Mouse (Mus musculus) heart, embryonic 12.5 days (tissue): ENCODE results near the gene Plekhm3. TPM values are rescaled to one million over a fixed set of nuclear protein-coding genes. Genes with fewer than 3 reads are reported as not detected.

ENCODE experiments used
- ATAC-seq: fragments of 200-750 bp; cut with Nextera tagmentation; 2 replicates; pipeline ENCODE4 v1.8.0; 2017; ENCODE audit warnings: moderate TSS enrichment, moderate library complexity; ENCODE audit not compliant: insufficient number of reproducible peaks, low FRiP score
- H3K27ac ChIP-seq: fragments of 300-500 bp; sonication (generic); 2 replicates; pipeline ENCODE4 v1.5.1; 2016; ENCODE audit warnings: mild to moderate bottlenecking, moderate library complexity; ENCODE audit not compliant: poor library complexity, severe bottlenecking
- H3K27me3 ChIP-seq: fragments of 300-500 bp; sonication (generic); replicated peaks from 2 replicates; pipeline ENCODE4 v1.6.1; 2016; ENCODE audit warnings: mild to moderate bottlenecking, moderate library complexity
- H3K36me3 ChIP-seq: fragments of 300-500 bp; sonication (generic); 2 replicates; pipeline ENCODE4 v1.6.1; 2016; ENCODE audit warnings: mild to moderate bottlenecking, moderate library complexity
- H3K4me1 ChIP-seq: fragments of 300-500 bp; sonication (generic); replicated peaks from 2 replicates; pipeline ENCODE4 v1.6.1; 2016; ENCODE audit warnings: mild to moderate bottlenecking
- H3K4me2 ChIP-seq: fragments of 300-500 bp; sonication (generic); 2 replicates; pipeline ENCODE4 v1.6.1; 2016; ENCODE audit warnings: mild to moderate bottlenecking, moderate library complexity
- H3K4me3 ChIP-seq: fragments of 300-500 bp; sonication (generic); 2 replicates; pipeline ENCODE4 v1.5.1; 2016; ENCODE audit warnings: mild to moderate bottlenecking
- H3K9ac ChIP-seq: fragments of 300-500 bp; sonication (generic); 2 replicates; pipeline ENCODE4 v1.6.1; 2016; ENCODE audit warnings: mild to moderate bottlenecking, moderate library complexity
- H3K9me3 ChIP-seq: fragments of 300-500 bp; sonication (generic); replicated peaks from 2 replicates; pipeline ENCODE4 v1.6.1; 2016; ENCODE audit warnings: mild to moderate bottlenecking, moderate library complexity
- WGBS: fragments of 180-500 bp; shearing (Covaris S2); methylation state at CpG from one replicate; pipeline ENCODE4 v1.1.7; 2016; 5-methylcytosine and 5-hydroxymethylcytosine counted together
- polyA plus RNA-seq: library from polyadenylated mRNA; unstranded; fragments of >200 nt; fragmentation: Nextera tagmentation; extraction: Ambion mirVana; gene quantifications from 2 replicates; pipeline ENCODE4 v1.2.1, GENCODE M21; 2016

The Plekhm3 gene
- polyA plus RNA-seq, 1 experiment from 2014 or later: 7.1 TPM

DNA sequence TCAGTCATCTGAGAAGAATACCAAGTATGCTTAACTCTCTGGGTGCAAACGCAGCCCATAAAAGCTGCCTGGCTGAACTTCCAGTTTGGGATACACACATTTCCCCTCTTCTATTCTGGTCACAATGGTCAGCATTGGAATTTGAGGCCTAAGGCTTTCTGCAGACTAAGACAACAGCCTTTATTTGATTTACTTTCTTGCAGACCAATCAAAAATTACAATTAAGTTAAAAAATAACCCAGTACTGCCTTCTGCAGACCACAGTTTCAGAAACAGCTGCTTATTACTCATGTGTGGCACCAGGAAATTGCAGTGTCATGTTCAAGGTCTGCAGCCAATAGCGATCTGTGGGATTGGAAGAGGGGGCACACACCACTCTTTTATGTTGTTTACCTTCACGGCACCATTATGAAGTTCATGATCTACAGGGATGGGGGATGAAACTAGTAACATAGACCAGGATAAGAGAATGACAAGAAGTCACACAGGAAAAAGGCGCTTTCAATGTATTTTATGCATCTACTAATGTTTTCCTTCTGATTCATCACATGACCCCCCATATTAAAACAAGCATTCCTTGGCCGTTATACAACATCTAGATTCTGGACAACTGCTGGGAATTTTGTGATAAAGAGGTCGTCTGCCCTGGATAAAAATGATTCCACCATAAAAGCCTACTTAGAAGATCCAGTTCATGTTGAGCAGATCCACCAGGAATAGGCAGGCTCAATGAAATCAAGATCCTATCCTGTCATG, 130.1 kb downstream of the Plekhm3 start:
- H3K9ac ChIP-seq: no peak overlapping the region
- no peak for ATAC-seq
- 74% methylated on average over 6 of the region's 6 CpGs for WGBS

GRCm38 (mm10) chr1:64823564-64823963, 133.1 kb downstream of the Plekhm3 start:
- Histone ChIP-seq H3K27ac (no peak overlapping the region), H3K4me1 (0 out of 2 replicates have a peak, but pooled peaks cover 3% of the 10 kb centered on the region), H3K9ac (no peak overlapping the region), H3K4me3 (no peak overlapping the region), H3K9me3 (no peaks in the 10 kb centered on the region), H3K27me3 (no peaks in the 10 kb centered on the region), H3K36me3 (no peaks in the 10 kb centered on the region), H3K4me2 (no peak overlapping the region)
- 53% methylated on average over 6 of the region's 6 CpGs for WGBS
- no peak for ATAC-seq

More for the DNA sequence above, 130.1 kb downstream of the Plekhm3 start:
- Histone ChIP-seq H3K36me3 (no peaks in the 10 kb centered on the region), H3K4me2 (no peak overlapping the region), H3K4me1 (peaks cover 4% of the 10 kb centered on the region; the same call in 1 of the 2 replicates), H3K27ac (no peak overlapping the region), H3K27me3 (no peaks in the 10 kb centered on the region), H3K9me3 (no peaks in the 10 kb centered on the region), H3K4me3 (no peak overlapping the region)

- no peak for ATAC-seq
- 75% methylated on average over 5 of the region's 5 CpGs for WGBS
Measured at GRCm38 (mm10) chr1:64817709-64818108, 138.9 kb downstream of the Plekhm3 start.

DNA sequence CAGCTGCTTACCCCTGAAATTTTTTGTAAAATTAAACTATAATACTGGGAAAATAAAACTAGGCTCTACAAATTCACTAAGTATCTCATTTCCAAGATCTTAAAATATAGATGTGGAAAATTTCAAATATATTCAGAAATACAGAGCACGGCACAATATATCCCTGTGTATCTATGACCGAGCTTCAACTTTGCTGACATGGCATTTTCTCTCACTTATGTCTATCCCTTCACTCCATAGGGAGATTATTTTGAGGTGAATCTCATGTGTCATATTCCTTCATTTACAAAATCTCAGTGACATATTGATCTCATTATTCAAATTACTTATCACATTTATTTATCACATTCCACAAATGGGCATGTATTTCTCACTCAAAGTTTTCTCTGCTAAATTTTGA, 143.4 kb downstream of the Plekhm3 start:
- no peaks in the 10 kb centered on the region for H3K36me3 ChIP-seq
- ATAC-seq: no peak
- no peak overlapping the region for H3K4me3 ChIP-seq
- no peak overlapping the region for H3K27ac ChIP-seq
- no peaks in the 10 kb centered on the region for H3K27me3 ChIP-seq
- WGBS: 94% methylated on average over 2 of the region's 2 CpGs
- H3K4me2 ChIP-seq: no peak overlapping the region
- H3K4me1 ChIP-seq: peaks cover 22% of the 10 kb centered on the region
- H3K9me3 ChIP-seq: no peaks in the 10 kb centered on the region
- H3K9ac ChIP-seq: no peak overlapping the region

More at GRCm38 (mm10) chr1:64817709-64818108, 138.9 kb downstream of the Plekhm3 start:
- no peaks in the 10 kb centered on the region for H3K27me3 ChIP-seq
- no peak overlapping the region for H3K27ac ChIP-seq
- no peaks in the 10 kb centered on the region for H3K36me3 ChIP-seq
- no peak overlapping the region for H3K4me3 ChIP-seq
- H3K9me3 ChIP-seq: no peaks in the 10 kb centered on the region
- no peak overlapping the region for H3K4me2 ChIP-seq
- no peak overlapping the region for H3K9ac ChIP-seq
- peaks cover 9% of the 10 kb centered on the region for H3K4me1 ChIP-seq

- WGBS: 82% methylated on average over 1 of the region's 1 CpGs
- Histone ChIP-seq H3K9me3 (no peaks in the 10 kb centered on the region), H3K4me1 (peaks cover 22% of the 10 kb centered on the region), H3K27me3 (no peaks in the 10 kb centered on the region), H3K9ac (no peak overlapping the region), H3K4me3 (no peak overlapping the region), H3K27ac (no peak overlapping the region), H3K36me3 (no peaks in the 10 kb centered on the region), H3K4me2 (no peak overlapping the region)
- ATAC-seq: no peak
Measured at GRCm38 (mm10) chr1:64811956-64812355, 144.7 kb downstream of the Plekhm3 start.

DNA sequence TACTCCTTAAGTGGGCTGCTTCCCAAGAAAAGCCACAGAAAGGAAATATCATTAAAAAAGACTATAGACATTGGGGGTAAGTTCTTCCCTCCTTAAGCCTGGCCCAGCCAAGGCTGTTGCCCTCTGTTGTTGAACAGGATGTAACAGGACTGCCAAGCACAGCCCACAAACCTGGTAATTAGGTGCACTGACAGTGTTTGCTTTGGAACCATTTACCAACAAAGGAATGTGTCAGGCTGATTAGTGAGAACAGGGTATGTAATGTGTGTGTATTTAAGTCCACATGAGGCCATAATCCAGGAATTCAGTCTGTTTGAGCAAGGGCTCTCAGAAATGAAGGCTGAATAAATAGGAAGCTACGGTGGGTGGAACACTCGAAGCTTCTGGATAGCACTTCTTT, 147.5 kb downstream of the Plekhm3 start:
- Histone ChIP-seq H3K9me3 (no peaks in the 10 kb centered on the region), H3K27ac (peak overlapping the region; percentile 51), H3K4me1 (peaks cover 16% of the 10 kb centered on the region), H3K4me3 (no peak overlapping the region), H3K36me3 (no peaks in the 10 kb centered on the region), H3K27me3 (no peaks in the 10 kb centered on the region), H3K4me2 (no peak overlapping the region), H3K9ac (0 out of 2 replicates have a peak overlapping the region, but pooled peaks have one; percentile 15)
- 44% methylated on average over 2 of the region's 2 CpGs for WGBS
- ATAC-seq: peak; percentile 81

GRCm38 (mm10) chr1:64807766-64808165, 148.9 kb downstream of the Plekhm3 start:
- H3K4me3 ChIP-seq: no peak overlapping the region
- H3K27ac ChIP-seq: no peak overlapping the region
- H3K9me3 ChIP-seq: no peaks in the 10 kb centered on the region
- no peaks in the 10 kb centered on the region for H3K36me3 ChIP-seq
- WGBS: 71% methylated on average over 1 of the region's 1 CpGs
- H3K4me1 ChIP-seq: peaks cover 17% of the 10 kb centered on the region
- ATAC-seq: no peak
- H3K27me3 ChIP-seq: no peaks in the 10 kb centered on the region
- no peak overlapping the region for H3K9ac ChIP-seq
- no peak overlapping the region for H3K4me2 ChIP-seq

GRCm38 (mm10) chr1:64805217-64805616, 151.4 kb downstream of the Plekhm3 start:
- H3K36me3 ChIP-seq: no peaks in the 10 kb centered on the region
- WGBS: 54% methylated on average over 2 of the region's 2 CpGs
- no peak overlapping the region for H3K4me2 ChIP-seq
- H3K4me3 ChIP-seq: no peak overlapping the region
- H3K4me1 ChIP-seq: peaks cover 20% of the 10 kb centered on the region
- no peak overlapping the region for H3K9ac ChIP-seq
- H3K9me3 ChIP-seq: no peaks in the 10 kb centered on the region
- H3K27ac ChIP-seq: no peak overlapping the region
- ATAC-seq: no peak
- no peaks in the 10 kb centered on the region for H3K27me3 ChIP-seq

DNA sequence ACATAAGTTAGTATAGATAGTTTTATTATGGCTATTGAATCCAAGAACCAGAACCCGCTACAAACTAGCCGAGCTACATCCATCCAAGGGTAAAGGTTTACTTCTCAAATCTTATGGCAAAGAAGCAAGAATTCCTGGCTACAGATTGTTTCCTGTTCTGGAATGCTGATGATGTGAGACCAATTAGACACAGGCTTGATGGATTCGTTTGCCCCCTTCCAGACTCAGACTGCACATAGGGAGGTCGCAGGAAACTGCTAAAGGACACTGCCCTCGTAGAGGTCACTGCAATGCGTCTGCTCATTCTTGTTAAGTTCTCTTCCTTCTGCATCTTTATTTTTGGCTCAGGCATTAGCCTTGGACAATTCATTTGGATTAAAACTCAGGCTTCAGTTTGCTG, 154.0 kb downstream of the Plekhm3 start:
- Histone ChIP-seq H3K4me2 (no peak overlapping the region), H3K4me1 (peaks cover 6% of the 10 kb centered on the region), H3K4me3 (no peak overlapping the region), H3K9me3 (no peaks in the 10 kb centered on the region), H3K9ac (no peak overlapping the region), H3K36me3 (no peaks in the 10 kb centered on the region), H3K27ac (no peak overlapping the region), H3K27me3 (no peaks in the 10 kb centered on the region)
- ATAC-seq: no peak
- 41% methylated on average over 6 of the region's 6 CpGs for WGBS

GRCm38 (mm10) chr1:64797621-64798020, 159.0 kb downstream of the Plekhm3 start:
- Histone ChIP-seq H3K36me3 (peaks cover 8% of the 10 kb centered on the region), H3K27me3 (no peaks in the 10 kb centered on the region), H3K4me1 (peaks cover 19% of the 10 kb centered on the region), H3K4me3 (no peak overlapping the region), H3K4me2 (no peak overlapping the region), H3K9ac (no peak overlapping the region), H3K9me3 (no peaks in the 10 kb centered on the region), H3K27ac (no peak overlapping the region)
- no peak for ATAC-seq
- WGBS: 53% methylated on average over 3 of the region's 3 CpGs

DNA sequence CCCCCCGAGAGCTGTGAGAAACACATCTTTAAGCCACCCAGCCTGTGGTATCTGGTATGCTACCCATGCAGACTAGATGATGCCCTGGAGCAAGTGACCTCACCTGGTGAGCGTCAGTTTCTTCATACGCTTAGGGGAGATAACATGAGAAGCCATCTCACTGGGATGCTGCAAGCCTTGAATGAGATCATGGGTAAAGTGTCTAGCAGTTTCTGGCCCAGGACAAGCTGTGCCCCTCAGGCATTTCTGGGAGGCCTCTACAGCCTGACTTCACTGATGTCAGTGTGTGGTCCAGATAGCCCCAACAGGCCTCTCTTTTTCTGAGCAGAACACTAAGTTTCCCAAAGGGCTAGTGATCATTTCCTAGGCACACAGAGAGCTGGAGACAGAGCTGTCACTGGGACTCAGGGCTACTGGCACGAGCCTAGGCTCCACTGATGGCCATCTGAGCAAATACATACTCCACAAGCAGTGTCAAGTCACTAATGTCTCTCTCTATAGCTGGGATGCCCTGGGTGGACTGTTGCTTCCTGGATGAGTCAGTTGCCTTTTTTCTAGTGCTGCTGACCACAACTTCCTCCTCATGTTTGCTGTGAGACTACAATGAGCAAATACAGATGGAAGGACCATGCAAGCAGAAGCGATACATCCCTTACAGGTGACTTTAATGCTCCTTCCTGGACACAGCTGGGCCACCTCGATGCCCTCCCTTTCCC, 159.6 kb downstream of the Plekhm3 start:
- H3K27ac ChIP-seq: no peak overlapping the region
- peaks cover 8% of the 10 kb centered on the region for H3K36me3 ChIP-seq
- H3K4me1 ChIP-seq: peaks cover 24% of the 10 kb centered on the region
- no peak overlapping the region for H3K9ac ChIP-seq
- no peak for ATAC-seq
- no peaks in the 10 kb centered on the region for H3K27me3 ChIP-seq
- H3K9me3 ChIP-seq: no peaks in the 10 kb centered on the region
- WGBS: 78% methylated on average over 6 of the region's 6 CpGs
- H3K4me3 ChIP-seq: no peak overlapping the region
- no peak overlapping the region for H3K4me2 ChIP-seq
